1 mouse cellular context compared by ENCODE assay signal in the genomic region with DNA sequence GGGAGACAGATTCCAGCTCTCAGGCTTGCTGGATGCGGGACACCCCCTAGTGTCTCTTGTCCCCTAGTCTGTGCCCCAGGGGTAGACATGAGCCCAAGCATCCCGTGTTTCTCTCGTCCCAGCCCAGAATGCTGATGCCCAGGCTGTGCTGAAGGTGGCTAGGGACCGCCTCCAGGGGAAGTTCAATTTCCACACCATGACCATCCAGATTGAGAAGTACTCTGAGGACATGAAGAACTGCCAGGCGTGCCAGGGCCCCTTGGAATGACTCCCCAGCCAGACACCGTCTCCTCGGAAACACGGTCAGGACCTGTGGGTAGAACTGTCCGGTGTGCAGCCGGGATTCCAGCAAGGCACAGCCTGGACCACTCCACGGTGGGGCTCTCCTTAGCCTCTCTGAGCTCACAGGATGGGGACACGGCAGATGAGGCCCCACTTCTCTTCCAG.
A peak's percentile ranks its signal among the peaks of the same experiment; 100 is the strongest.
TF ChIP-seq lines count a peak whose summit lies in the region.

No protein-coding gene starts in this region.

TF ChIP-seq in CH12.LX, 34 proteins besides CTCF, POLR2A, EP300 and RAD21:
- TF ChIP-seq TBP (conservative IDR thresholded peaks at IDR 0.05; ENCODE audit: low read depth, low read length), result 0 out of 2 replicates have a peak, but pooled peaks have one; percentile 45
- no peak for TF ChIP-seq USF1 (IDR thresholded peaks at IDR 0.05; ENCODE audit: low read depth, low read length)
- TF ChIP-seq BHLHE40 (IDR thresholded peaks at IDR 0.05; ENCODE audit: low read depth, low read length), result no peak
- TF ChIP-seq MAZ (IDR thresholded peaks at IDR 0.05; ENCODE audit: low read depth, low read length), result no peak
- TF ChIP-seq UBTF (IDR thresholded peaks at IDR 0.05; ENCODE audit: low read depth, low read length), result 0 out of 2 replicates have a peak, but pooled peaks have one; percentile 59
- no peak for TF ChIP-seq SIN3A (IDR thresholded peaks at IDR 0.05; ENCODE audit: low read length)
- 0 out of 2 replicates have a peak, but pooled peaks have one; percentile 7 for TF ChIP-seq ETS1 (conservative IDR thresholded peaks at IDR 0.05; ENCODE audit: low read depth, low read length)
- no peak for TF ChIP-seq SMC3 (IDR thresholded peaks at IDR 0.05; ENCODE audit: low read depth, low read length)
- no peak for TF ChIP-seq TCF12 (IDR thresholded peaks at IDR 0.05; ENCODE audit: low read depth, low read length)
- 0 out of 2 replicates have a peak, but pooled peaks have one; percentile 39 for TF ChIP-seq MYC (IDR thresholded peaks at IDR 0.05; ENCODE audit: low read depth, low read length)
- TF ChIP-seq MXI1 (IDR thresholded peaks at IDR 0.05; ENCODE audit: low read depth, low read length), result peak; percentile 44; the same call in 1 of the 2 replicates
- TF ChIP-seq CHD1 (IDR thresholded peaks at IDR 0.05; ENCODE audit: low read depth, low read length), result no peak; the same call in 1 of the 2 replicates
- no peak for TF ChIP-seq JUND (conservative IDR thresholded peaks at IDR 0.05; ENCODE audit: low read depth, low read length)
- TF ChIP-seq NELFE (IDR thresholded peaks at IDR 0.05; ENCODE audit: low read depth, low read length), result no peak
- TF ChIP-seq HCFC1 (IDR thresholded peaks at IDR 0.05; ENCODE audit: low read depth, low read length), result no peak
